Mouse (Mus musculus): ENCODE results near the gene Slfn4. TPM values are rescaled to one million over a fixed set of nuclear protein-coding genes. Genes with fewer than 3 reads are reported as not detected.
A peak's percentile ranks its signal among the peaks of the same experiment; 100 is the strongest.
"Not testable (repeated sequence)": the region's sequence is repeated elsewhere in the genome, so short reads cannot be mapped to it uniquely, and the experiment has no call there.

Slfn4 gene
- polyA plus RNA-seq (2012; rRNA removed), result 0.03 and 0.13 TPM in 2 replicates

GRCm38 (mm10) chr11:83174948-83175539 is at the start of gene Slfn4:
Gene Slfn4 (plus strand): TSS chr11:83175186.
- 78% methylated on average over 12 of the region's 12 CpGs for WGBS
- Histone ChIP-seq H3K4me1 (ENCODE audit: control insufficient read depth, insufficient read depth, low read length) (no peaks in the 10 kb centered on the region), H3K27ac (ENCODE audit: insufficient read depth, low read length) (no peak within 1 kb of the TSS), H3K27me3 (ENCODE audit: control insufficient read depth, insufficient read depth, low read length) (no peaks in the 10 kb centered on the region), H3K4me3 (replicated peaks; ENCODE audit: insufficient read depth, low read depth, low read length) (no peak within 1 kb of the TSS)
- TF ChIP-seq CTCF (IDR thresholded peaks at IDR 0.05; ENCODE audit: borderline replicate concordance, insufficient read depth, low read depth, low read length) (no peak), POLR2A (IDR thresholded peaks at IDR 0.05; ENCODE audit: borderline replicate concordance, insufficient read depth, low read length) (no peak)
- no peak for DNase-seq

DNA sequence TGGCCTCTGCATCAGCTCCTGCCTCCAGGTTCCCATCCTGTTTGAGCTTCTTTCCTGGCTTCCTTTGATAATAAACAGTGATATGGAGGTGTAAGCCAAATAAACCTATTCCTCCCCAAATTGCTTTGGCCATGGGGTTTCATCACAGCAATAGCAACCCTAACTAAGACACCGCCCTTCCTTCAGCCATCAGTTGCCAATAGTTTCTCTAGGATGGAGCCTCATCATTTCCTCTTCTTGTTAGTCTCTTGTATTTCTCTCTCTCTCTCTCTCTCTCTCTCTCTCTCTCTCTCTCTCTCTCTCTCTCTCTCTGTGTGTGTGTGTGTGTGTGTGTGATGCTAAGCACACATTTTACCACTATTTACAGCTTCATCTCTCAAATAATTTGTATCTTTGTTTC is 49.4 kb upstream of the Slfn4 start:
- not testable (repeated sequence) for H3K27me3 ChIP-seq (ENCODE audit: control insufficient read depth, insufficient read depth, low read length); H3K4me3 ChIP-seq (replicated peaks; ENCODE audit: insufficient read depth, low read depth, low read length); DNase-seq; H3K4me1 ChIP-seq (ENCODE audit: control insufficient read depth, insufficient read depth, low read length); H3K27ac ChIP-seq (ENCODE audit: insufficient read depth, low read length)
- WGBS, result 100% methylated on average over 1 of the region's 1 CpGs

- not testable (repeated sequence) for H3K4me1 ChIP-seq (ENCODE audit: control insufficient read depth, insufficient read depth, low read length); DNase-seq; H3K27ac ChIP-seq (ENCODE audit: insufficient read depth, low read length); H3K4me3 ChIP-seq (replicated peaks; ENCODE audit: insufficient read depth, low read depth, low read length); H3K27me3 ChIP-seq (ENCODE audit: control insufficient read depth, insufficient read depth, low read length)
- WGBS, result 100% methylated on average over 1 of the region's 2 CpGs
Observed at GRCm38 (mm10) chr11:83137253-83137652, 37.7 kb upstream of the Slfn4 start.

GRCm38 (mm10) chr11:83148939-83149338 is 26.0 kb upstream of the Slfn4 start:
- not testable (repeated sequence) for H3K4me1 ChIP-seq (ENCODE audit: control insufficient read depth, insufficient read depth, low read length); H3K27ac ChIP-seq (ENCODE audit: insufficient read depth, low read length); H3K27me3 ChIP-seq (ENCODE audit: control insufficient read depth, insufficient read depth, low read length); H3K4me3 ChIP-seq (replicated peaks; ENCODE audit: insufficient read depth, low read depth, low read length); DNase-seq
- no CpG with 5 or more reads among the region's 1 CpGs for WGBS

GRCm38 (mm10) chr11:83191134-83191893 is 16.3 kb downstream of the Slfn4 start, which contains the start of gene Slfn3:
Gene Slfn3 (plus strand): TSS chr11:83191330.
- TF ChIP-seq POLR2A (IDR thresholded peaks at IDR 0.05; ENCODE audit: borderline replicate concordance, insufficient read depth, low read length) (no peak), CTCF (IDR thresholded peaks at IDR 0.05; ENCODE audit: borderline replicate concordance, insufficient read depth, low read depth, low read length) (no peak)
- no peaks in the 10 kb centered on the region for H3K27me3 ChIP-seq (ENCODE audit: control insufficient read depth, insufficient read depth, low read length)
- WGBS, result 58% methylated on average over 12 of the region's 12 CpGs
- no peak within 1 kb of the TSS for H3K27ac ChIP-seq (ENCODE audit: insufficient read depth, low read length)
- peak in 1 of 2 experiments; percentile 6 for DNase-seq
- H3K4me3 ChIP-seq (replicated peaks; ENCODE audit: insufficient read depth, low read depth, low read length), result no peak within 1 kb of the TSS
- no peaks in the 10 kb centered on the region for H3K4me1 ChIP-seq (ENCODE audit: control insufficient read depth, insufficient read depth, low read length)

DNA sequence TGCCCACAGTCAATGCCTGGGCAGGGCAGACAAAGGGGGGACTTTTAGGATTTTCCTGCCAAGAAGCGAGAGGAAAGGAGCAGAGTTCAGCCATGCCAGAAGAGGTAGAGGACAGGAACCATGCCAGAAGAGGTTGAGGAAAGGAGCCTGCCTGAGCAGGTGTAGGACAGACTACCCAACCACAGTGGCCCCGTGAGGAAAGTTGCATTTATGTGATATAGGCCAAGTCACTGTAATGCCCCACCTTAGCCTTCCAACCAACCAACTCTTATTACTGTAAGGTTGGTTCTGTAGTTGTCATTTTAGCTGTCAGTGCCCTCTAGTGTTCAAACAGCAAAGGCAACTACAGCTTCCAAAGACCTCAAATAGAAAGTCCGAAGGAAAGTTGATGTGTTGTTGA is 17.0 kb downstream of the Slfn4 start:
- Histone ChIP-seq H3K4me3 (replicated peaks; ENCODE audit: insufficient read depth, low read depth, low read length) (no peak overlapping the region), H3K4me1 (ENCODE audit: control insufficient read depth, insufficient read depth, low read length) (no peaks in the 10 kb centered on the region), H3K27ac (ENCODE audit: insufficient read depth, low read length) (no peak overlapping the region), H3K27me3 (ENCODE audit: control insufficient read depth, insufficient read depth, low read length) (no peaks in the 10 kb centered on the region)
- DNase-seq, result no peak
- 41% methylated on average over 3 of the region's 3 CpGs for WGBS
- no peak for TF ChIP-seq POLR2A (IDR thresholded peaks at IDR 0.05; ENCODE audit: borderline replicate concordance, insufficient read depth, low read length)

DNA sequence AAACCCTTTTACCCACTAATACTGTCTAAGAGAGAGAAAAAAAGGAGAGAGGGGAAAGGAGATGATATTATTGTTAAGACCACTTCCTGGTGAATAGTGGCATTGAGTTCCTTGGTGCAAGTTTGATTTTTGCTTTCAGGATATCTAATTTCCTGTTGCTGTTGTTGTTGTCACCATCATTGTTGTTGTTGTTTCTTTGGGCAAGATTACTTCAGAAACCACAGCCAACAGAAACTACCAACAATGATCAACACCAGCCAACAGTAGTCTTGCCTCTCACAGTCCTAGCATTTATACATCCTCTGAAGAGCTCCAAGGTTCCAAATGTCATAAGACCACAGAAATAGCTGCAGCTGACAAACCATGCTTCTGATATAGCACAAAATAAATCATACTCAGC is 30.0 kb downstream of the Slfn4 start:
- no peak overlapping the region for H3K27ac ChIP-seq (ENCODE audit: insufficient read depth, low read length)
- no peak for DNase-seq
- TF ChIP-seq CTCF (IDR thresholded peaks at IDR 0.05; ENCODE audit: borderline replicate concordance, insufficient read depth, low read depth, low read length), result no peak
- no peak for TF ChIP-seq POLR2A (IDR thresholded peaks at IDR 0.05; ENCODE audit: borderline replicate concordance, insufficient read depth, low read length)
- H3K4me1 ChIP-seq (ENCODE audit: control insufficient read depth, insufficient read depth, low read length), result no peaks in the 10 kb centered on the region
- no peaks in the 10 kb centered on the region for H3K27me3 ChIP-seq (ENCODE audit: control insufficient read depth, insufficient read depth, low read length)
- H3K4me3 ChIP-seq (replicated peaks; ENCODE audit: insufficient read depth, low read depth, low read length), result no peak overlapping the region

DNA sequence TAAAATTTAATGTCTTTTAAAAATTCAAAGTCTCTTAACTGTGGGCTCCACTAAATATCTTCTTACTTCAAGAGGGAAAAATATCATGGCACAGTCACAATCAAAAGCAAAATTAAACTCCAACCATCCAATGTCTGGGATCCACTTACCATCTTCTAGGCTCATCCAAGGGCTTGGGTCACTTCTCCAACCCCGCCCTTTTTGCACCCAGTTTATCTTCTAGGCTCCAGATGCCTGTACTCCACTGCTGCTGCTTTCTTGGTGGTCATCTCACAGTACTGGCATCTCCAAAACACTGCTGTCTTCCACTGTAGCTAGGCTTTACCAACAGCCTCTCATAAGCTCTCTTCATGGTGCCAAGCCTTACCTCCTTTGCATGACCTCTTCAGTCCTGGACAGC is 41.1 kb downstream of the Slfn4 start:
- TF ChIP-seq CTCF (IDR thresholded peaks at IDR 0.05; ENCODE audit: borderline replicate concordance, insufficient read depth, low read depth, low read length) (no peak), POLR2A (IDR thresholded peaks at IDR 0.05; ENCODE audit: borderline replicate concordance, insufficient read depth, low read length) (no peak)
- H3K27me3 ChIP-seq (ENCODE audit: control insufficient read depth, insufficient read depth, low read length), result no peaks in the 10 kb centered on the region
- no peak overlapping the region for H3K27ac ChIP-seq (ENCODE audit: insufficient read depth, low read length)
- no peak overlapping the region for H3K4me3 ChIP-seq (replicated peaks; ENCODE audit: insufficient read depth, low read depth, low read length)
- 68% methylated on average over 1 of the region's 1 CpGs for WGBS
- DNase-seq, result no peak
- no peaks in the 10 kb centered on the region for H3K4me1 ChIP-seq (ENCODE audit: control insufficient read depth, insufficient read depth, low read length)

Measured in cerebellum, adult 2 months (tissue).